Mouse (Mus musculus): ENCODE measurements around the gene Inpp5a. TPM values are rescaled to one million over a fixed set of nuclear protein-coding genes. Genes with fewer than 3 reads are reported as not detected.

Gene Inpp5a
- polyA plus RNA-seq, 1 experiment from 2014 or later: 93.9 TPM

DNA sequence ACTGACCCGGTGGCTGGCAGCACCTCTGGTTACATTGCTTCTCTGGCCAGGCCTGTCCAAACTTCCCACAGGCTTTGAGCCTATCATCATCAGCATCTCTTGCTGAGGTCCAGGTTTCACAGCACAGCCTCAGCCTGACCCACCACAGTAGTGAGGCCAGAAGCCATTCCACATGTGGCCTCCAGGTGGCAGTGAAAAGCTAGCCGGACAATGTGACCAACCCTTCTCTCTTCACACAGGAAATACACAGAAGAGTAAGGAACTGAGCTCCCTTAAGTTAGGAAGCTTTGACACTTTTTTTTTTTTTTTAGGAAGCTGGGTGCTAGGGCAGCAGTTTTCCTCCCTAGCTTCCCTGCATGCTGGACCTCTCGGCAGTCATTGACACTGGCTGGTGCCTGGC lies 201.4 kb downstream of the Inpp5a start:
- Histone ChIP-seq H3K9me3 (ENCODE audit: control insufficient read depth, low read length) (no peaks in the 10 kb centered on the region), H3K27me3 (ENCODE audit: control insufficient read depth, insufficient read depth, low read length) (peaks cover 42% of the 10 kb centered on the region), H3K36me3 (ENCODE audit: control insufficient read depth, insufficient read depth, low read length) (no peaks in the 10 kb centered on the region), H3K27ac (replicated peaks in 1 of 2; ENCODE audit: control insufficient read depth in 1 of 2, insufficient read depth in 1 of 2, low read depth in 2 of 2, low read length in 2 of 2) (no peak overlapping the region), H3K4me2 (ENCODE audit: low read length) (no peak overlapping the region), H3K4me1 (ENCODE audit: control insufficient read depth in 2 of 2, insufficient read depth in 2 of 2, low read length in 2 of 2) (no peaks in the 10 kb centered on the region; a peak in 1 of 4 replicates), H3K9ac (ENCODE audit: low read length) (no peak overlapping the region), H3K4me3 (ENCODE audit: control insufficient read depth in 1 of 2, insufficient read depth in 1 of 2, low read depth in 1 of 2, low read length in 2 of 2) (no peak overlapping the region)
- WGBS: 36% methylated on average over 3 of the region's 3 CpGs
- no peak for ATAC-seq (ENCODE audit: insufficient number of reproducible peaks, insufficient read depth, low FRiP score, low read depth)

DNA sequence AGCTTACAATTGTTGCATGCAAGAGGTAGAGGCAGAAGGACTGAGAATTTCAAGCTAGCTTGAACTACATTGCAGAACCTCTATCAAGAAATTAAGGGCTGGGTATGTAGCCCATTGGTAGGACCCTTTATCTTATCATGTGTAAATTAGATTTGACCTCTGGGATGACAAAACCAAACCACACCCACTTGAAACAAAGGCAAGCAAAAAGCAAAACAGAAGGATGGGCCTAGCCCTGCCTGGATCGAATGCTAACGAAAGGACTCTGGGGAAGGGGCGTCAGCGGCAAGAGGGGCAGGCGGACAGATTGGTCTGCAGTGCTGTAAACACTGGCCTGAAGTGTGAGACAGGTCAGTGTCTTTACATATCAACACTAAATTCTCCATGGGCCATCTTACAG lies 202.4 kb downstream of the Inpp5a start:
- Histone ChIP-seq H3K4me1 (ENCODE audit: control insufficient read depth in 2 of 2, insufficient read depth in 2 of 2, low read length in 2 of 2) (no peaks in the 10 kb centered on the region), H3K4me2 (ENCODE audit: low read length) (no peak overlapping the region), H3K9me3 (ENCODE audit: control insufficient read depth, low read length) (no peaks in the 10 kb centered on the region), H3K9ac (ENCODE audit: low read length) (no peak overlapping the region), H3K36me3 (ENCODE audit: control insufficient read depth, insufficient read depth, low read length) (no peaks in the 10 kb centered on the region), H3K27me3 (ENCODE audit: control insufficient read depth, insufficient read depth, low read length) (peaks cover 35% of the 10 kb centered on the region), H3K27ac (replicated peaks in 1 of 2; ENCODE audit: control insufficient read depth in 1 of 2, insufficient read depth in 1 of 2, low read depth in 2 of 2, low read length in 2 of 2) (no peak overlapping the region), H3K4me3 (ENCODE audit: control insufficient read depth in 1 of 2, insufficient read depth in 1 of 2, low read depth in 1 of 2, low read length in 2 of 2) (no peak overlapping the region)
- WGBS: 70% methylated on average over 5 of the region's 5 CpGs
- ATAC-seq (ENCODE audit: insufficient number of reproducible peaks, insufficient read depth, low FRiP score, low read depth): no peak

DNA sequence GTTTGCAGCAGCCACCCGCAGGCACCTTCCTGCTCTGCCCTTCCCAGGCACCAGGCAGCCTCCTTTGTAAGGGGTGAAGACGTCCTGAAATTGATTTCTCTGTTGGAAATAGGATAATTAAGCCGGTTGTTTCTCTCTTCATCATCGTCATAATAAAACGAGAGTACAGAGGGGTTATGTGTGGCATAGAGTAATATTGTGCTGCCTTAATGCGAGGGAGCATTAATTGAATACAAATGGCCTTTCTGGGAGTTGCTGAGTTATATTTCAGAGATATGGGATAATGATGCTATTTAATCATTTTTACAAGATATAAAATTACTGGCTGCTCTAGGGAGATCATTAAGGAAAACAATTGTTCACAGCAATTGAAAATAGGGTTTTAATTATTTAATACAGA lies 206.4 kb downstream of the Inpp5a start:
- 61% methylated on average over 6 of the region's 6 CpGs for WGBS
- Histone ChIP-seq H3K9ac (ENCODE audit: low read length) (no peak overlapping the region), H3K27ac (replicated peaks in 1 of 2; ENCODE audit: control insufficient read depth in 1 of 2, insufficient read depth in 1 of 2, low read depth in 2 of 2, low read length in 2 of 2) (no peak overlapping the region), H3K27me3 (ENCODE audit: control insufficient read depth, insufficient read depth, low read length) (peaks cover 12% of the 10 kb centered on the region), H3K4me3 (ENCODE audit: control insufficient read depth in 1 of 2, insufficient read depth in 1 of 2, low read depth in 1 of 2, low read length in 2 of 2) (no peak overlapping the region), H3K36me3 (ENCODE audit: control insufficient read depth, insufficient read depth, low read length) (no peaks in the 10 kb centered on the region), H3K4me1 (ENCODE audit: control insufficient read depth in 2 of 2, insufficient read depth in 2 of 2, low read length in 2 of 2) (no peaks in the 10 kb centered on the region), H3K9me3 (ENCODE audit: control insufficient read depth, low read length) (no peaks in the 10 kb centered on the region), H3K4me2 (ENCODE audit: low read length) (no peak overlapping the region)
- ATAC-seq (ENCODE audit: insufficient number of reproducible peaks, insufficient read depth, low FRiP score, low read depth): no peak

DNA sequence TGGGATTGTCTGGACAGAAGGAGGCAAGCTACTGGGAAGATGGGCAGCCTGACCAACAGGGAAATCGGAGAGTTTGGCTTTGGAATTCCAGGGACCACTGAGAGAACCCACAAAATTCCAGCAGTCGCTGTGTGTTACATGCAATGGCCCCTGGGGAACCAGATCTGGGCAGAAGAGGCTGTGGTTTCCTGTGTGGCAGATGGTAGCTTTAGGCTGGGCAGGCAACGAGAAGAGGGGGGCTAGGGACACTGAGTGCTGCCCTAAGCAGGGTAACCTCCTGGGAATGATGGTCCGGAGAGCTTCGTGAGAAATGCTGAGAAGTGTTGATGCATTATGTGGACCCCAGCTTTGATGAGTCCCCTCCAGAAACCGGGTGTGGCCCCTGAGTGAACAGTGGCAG lies 207.0 kb downstream of the Inpp5a start:
- ATAC-seq (ENCODE audit: insufficient number of reproducible peaks, insufficient read depth, low FRiP score, low read depth): no peak
- Histone ChIP-seq H3K9me3 (ENCODE audit: control insufficient read depth, low read length) (no peaks in the 10 kb centered on the region), H3K36me3 (ENCODE audit: control insufficient read depth, insufficient read depth, low read length) (no peaks in the 10 kb centered on the region), H3K9ac (ENCODE audit: low read length) (no peak overlapping the region), H3K27ac (replicated peaks in 1 of 2; ENCODE audit: control insufficient read depth in 1 of 2, insufficient read depth in 1 of 2, low read depth in 2 of 2, low read length in 2 of 2) (no peak overlapping the region), H3K27me3 (ENCODE audit: control insufficient read depth, insufficient read depth, low read length) (peaks cover 12% of the 10 kb centered on the region), H3K4me3 (ENCODE audit: control insufficient read depth in 1 of 2, insufficient read depth in 1 of 2, low read depth in 1 of 2, low read length in 2 of 2) (no peak overlapping the region), H3K4me1 (ENCODE audit: control insufficient read depth in 2 of 2, insufficient read depth in 2 of 2, low read length in 2 of 2) (no peaks in the 10 kb centered on the region), H3K4me2 (ENCODE audit: low read length) (no peak overlapping the region)
- 70% methylated on average over 6 of the region's 6 CpGs for WGBS

DNA sequence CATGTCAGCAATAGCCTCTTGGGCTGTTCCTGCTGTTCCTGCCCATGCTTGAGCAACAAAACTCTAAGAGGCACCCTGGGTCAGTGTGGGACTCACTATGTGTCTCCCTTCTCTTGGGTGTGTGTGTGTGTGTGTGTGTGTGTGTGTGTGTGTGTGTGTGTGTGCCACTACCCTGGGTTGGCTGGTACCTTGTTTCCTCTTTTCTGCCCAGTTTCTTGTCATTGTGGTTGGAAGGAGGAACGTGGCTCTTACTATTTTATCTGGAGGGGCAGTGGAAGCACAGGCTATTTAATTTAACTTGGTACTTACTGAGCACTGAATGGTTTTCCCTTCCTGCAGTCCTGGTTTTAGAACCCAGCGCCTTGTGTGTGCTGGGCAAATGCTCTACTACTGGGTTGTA lies 221.4 kb downstream of the Inpp5a start:
- Histone ChIP-seq H3K27ac (replicated peaks in 1 of 2; ENCODE audit: control insufficient read depth in 1 of 2, insufficient read depth in 1 of 2, low read depth in 2 of 2, low read length in 2 of 2) (no peak overlapping the region), H3K36me3 (ENCODE audit: control insufficient read depth, insufficient read depth, low read length) (no peaks in the 10 kb centered on the region), H3K9ac (ENCODE audit: low read length) (no peak overlapping the region), H3K4me2 (ENCODE audit: low read length) (no peak overlapping the region), H3K27me3 (ENCODE audit: control insufficient read depth, insufficient read depth, low read length) (no peaks in the 10 kb centered on the region; the same call in 1 of the 2 replicates), H3K9me3 (ENCODE audit: control insufficient read depth, low read length) (no peaks in the 10 kb centered on the region), H3K4me3 (ENCODE audit: control insufficient read depth in 1 of 2, insufficient read depth in 1 of 2, low read depth in 1 of 2, low read length in 2 of 2) (no peak overlapping the region), H3K4me1 (ENCODE audit: control insufficient read depth in 2 of 2, insufficient read depth in 2 of 2, low read length in 2 of 2) (no peaks in the 10 kb centered on the region)
- 77% methylated on average over 2 of the region's 2 CpGs for WGBS
- no peak for ATAC-seq (ENCODE audit: insufficient number of reproducible peaks, insufficient read depth, low FRiP score, low read depth)

DNA sequence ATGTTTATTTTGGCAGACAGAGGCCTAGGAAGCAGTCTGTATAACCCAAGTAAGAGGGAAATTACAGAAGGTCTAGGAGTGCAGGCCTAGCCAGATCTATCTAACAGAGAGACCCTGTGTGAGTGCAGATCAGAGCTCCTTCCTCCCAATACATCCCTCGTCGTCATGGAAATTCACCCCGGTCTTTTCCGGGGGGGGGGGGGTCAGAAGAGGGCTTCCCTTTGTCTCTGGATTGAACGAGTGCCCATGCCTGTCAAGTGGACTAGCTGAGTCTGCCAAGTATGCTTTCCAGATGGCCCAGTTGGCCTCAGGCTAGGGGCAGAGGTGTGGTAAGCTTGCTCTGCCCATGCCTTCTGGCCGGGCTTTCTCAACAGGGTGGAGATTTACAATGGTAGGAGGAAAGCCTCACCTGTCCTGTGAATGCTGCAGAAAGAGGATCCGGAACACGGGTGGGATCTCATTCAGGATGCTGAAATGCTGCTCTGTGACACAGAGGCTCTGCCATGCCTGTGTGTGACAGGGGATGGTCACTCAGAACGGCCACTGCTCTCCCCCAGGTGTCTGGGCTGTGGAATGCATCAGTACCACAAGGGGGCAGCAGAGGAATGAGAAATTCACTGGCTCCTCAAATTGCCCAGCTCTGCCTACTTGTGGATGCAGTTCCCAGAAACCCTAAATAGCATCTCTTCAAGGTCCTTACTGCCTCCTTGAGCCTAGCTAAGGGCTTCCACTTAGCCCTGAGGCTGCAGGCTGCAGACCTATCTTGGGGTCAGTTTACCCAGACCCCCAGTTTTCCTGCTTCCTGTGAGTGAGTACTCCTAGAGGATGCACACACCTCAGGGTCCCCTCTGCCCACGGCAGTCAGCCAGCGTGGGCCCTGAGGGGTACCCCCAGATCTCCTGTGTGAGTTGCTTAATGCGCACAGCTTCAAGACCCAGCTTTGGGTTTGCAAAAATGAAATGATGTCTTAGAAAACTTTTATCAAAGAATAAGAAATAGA lies 227.2 kb downstream of the Inpp5a start:
- ATAC-seq (ENCODE audit: insufficient number of reproducible peaks, insufficient read depth, low FRiP score, low read depth): no peak

DNA sequence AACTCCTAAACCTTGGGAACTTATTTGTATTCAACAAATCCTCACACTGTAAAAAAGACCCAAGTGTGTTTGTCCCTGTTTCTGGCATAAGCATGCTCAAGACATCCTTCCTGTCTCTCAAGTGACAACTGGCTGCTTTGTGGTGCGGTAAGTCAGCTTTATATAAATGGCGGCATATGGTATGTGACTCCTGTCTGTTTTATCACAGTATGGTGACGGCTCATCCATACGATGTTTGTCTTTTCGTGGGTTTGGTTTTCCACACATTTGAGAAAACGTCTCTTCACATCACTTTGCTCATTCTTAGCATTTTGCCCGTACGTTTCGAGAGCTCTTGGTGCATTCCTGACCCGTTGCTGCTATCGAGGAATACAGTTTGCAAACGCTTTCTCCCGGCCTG lies 233.7 kb downstream of the Inpp5a start:
- Histone ChIP-seq H3K9me3 (ENCODE audit: control insufficient read depth, low read length) (no peaks in the 10 kb centered on the region), H3K4me2 (ENCODE audit: low read length) (no peak overlapping the region), H3K4me1 (ENCODE audit: control insufficient read depth in 2 of 2, insufficient read depth in 2 of 2, low read length in 2 of 2) (no peaks in the 10 kb centered on the region), H3K9ac (ENCODE audit: low read length) (no peak overlapping the region), H3K27ac (replicated peaks in 1 of 2; ENCODE audit: control insufficient read depth in 1 of 2, insufficient read depth in 1 of 2, low read depth in 2 of 2, low read length in 2 of 2) (no peak overlapping the region), H3K36me3 (ENCODE audit: control insufficient read depth, insufficient read depth, low read length) (no peaks in the 10 kb centered on the region), H3K27me3 (ENCODE audit: control insufficient read depth, insufficient read depth, low read length) (no peaks in the 10 kb centered on the region), H3K4me3 (ENCODE audit: control insufficient read depth in 1 of 2, insufficient read depth in 1 of 2, low read depth in 1 of 2, low read length in 2 of 2) (no peak overlapping the region)
- ATAC-seq (ENCODE audit: insufficient number of reproducible peaks, insufficient read depth, low FRiP score, low read depth): no peak
- WGBS: 76% methylated on average over 13 of the region's 13 CpGs

More for the DNA sequence above, 227.2 kb downstream of the Inpp5a start:
- Histone ChIP-seq H3K4me3 (ENCODE audit: control insufficient read depth in 1 of 2, insufficient read depth in 1 of 2, low read depth in 1 of 2, low read length in 2 of 2) (no peak overlapping the region), H3K36me3 (ENCODE audit: control insufficient read depth, insufficient read depth, low read length) (no peaks in the 10 kb centered on the region), H3K27me3 (ENCODE audit: control insufficient read depth, insufficient read depth, low read length) (no peaks in the 10 kb centered on the region; the same call in 1 of the 2 replicates), H3K27ac (replicated peaks in 1 of 2; ENCODE audit: control insufficient read depth in 1 of 2, insufficient read depth in 1 of 2, low read depth in 2 of 2, low read length in 2 of 2) (no peak overlapping the region), H3K4me1 (ENCODE audit: control insufficient read depth in 2 of 2, insufficient read depth in 2 of 2, low read length in 2 of 2) (no peaks in the 10 kb centered on the region), H3K9ac (ENCODE audit: low read length) (no peak overlapping the region), H3K4me2 (ENCODE audit: low read length) (no peak overlapping the region), H3K9me3 (ENCODE audit: control insufficient read depth, low read length) (no peaks in the 10 kb centered on the region)
- 57% methylated on average over 12 of the region's 12 CpGs for WGBS
